In the genomic region with DNA sequence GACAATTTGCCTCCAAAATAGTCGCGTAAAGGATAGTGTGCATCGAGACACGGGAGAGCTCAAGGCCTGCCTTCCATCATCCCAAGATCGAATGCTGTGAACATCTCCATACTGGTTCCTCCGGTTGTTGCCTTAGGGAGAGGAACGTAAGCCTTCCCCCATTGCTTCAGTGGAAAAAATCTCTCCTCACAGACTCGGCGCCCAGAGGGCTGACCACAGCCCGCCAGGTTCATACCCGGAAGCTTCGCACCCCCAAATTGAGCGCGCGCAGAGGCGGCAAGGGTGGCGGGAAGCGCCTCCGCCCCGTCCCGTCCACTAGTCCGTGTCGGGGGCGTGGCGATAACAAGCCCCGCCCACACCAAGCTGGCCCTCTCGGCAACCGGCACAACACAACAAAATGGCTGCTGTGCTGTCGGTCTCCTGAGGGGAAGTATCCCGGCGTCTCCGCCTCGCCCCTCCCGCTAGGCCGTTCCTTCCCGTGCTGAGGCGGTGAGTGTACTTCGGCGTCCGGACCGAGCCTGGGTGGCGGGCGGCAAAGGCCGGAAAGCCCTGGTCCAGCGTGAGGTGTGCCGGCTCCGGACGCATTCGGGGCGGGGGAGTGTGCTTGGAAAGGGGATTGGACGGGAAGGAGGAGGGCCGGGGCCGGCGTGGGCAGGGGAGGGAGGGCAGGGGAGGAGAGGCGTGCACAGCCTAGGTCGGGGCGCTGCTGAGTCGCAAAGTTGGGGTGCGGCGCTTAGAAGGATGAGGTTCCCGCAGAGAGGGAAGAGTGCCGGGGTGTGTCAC, we compare ENCODE assay signal across 8 mouse cellular contexts. TPM values are rescaled to one million over a fixed set of nuclear protein-coding genes. Genes with fewer than 3 reads are reported as not detected.
DNase-seq lines count a peak whose midpoint lies in the region; ATAC-seq and TF ChIP-seq lines count a peak whose summit lies in the region.

A gene (plus strand): TSS at position 352 of the 783 bp plus-strand sequence.

- under 1% methylated on average over 61 of the region's 62 CpGs for WGBS in forebrain, embryonic 16.5 days
- WGBS in lung, embryonic 15.5 days: under 1% methylated on average over 62 of the region's 62 CpGs

- intact Hi-C loops in heart, postnatal 36 days (cut with DNase I): loop anchor here (2.0 to 5.0 kb wide), 6 partner anchors 23 to 437 kb away; a partner anchor contains a TSS

- H3K4me3 ChIP-seq in ES-E14 (ENCODE audit: insufficient read depth in 1 of 2, low read depth in 1 of 2, low read length in 2 of 2, poor library complexity in 1 of 2, severe bottlenecking in 1 of 2): peak within 1 kb of the TSS; percentile 90 to 100
- peak within 1 kb of the TSS; percentile 97 for H3K4me3 ChIP-seq in forebrain, embryonic 16.5 days (replicated peaks; ENCODE audit: low read length)
- H3K4me3 ChIP-seq in lung, embryonic 15.5 days: peak within 1 kb of the TSS; percentile 93

- H3K27me3 ChIP-seq in forebrain, embryonic 16.5 days (replicated peaks; ENCODE audit: control insufficient read depth, insufficient read depth, low read length): no peaks in the 10 kb centered on the region
- H3K27me3 ChIP-seq in lung, embryonic 15.5 days: no peaks in the 10 kb centered on the region

- in situ Hi-C loops in ES-E14 (cut with MboI; ENCODE audit: low sequenced_read_pairs in 2 of 2, unreplicated experiment in 2 of 2): loop anchor here in 1 of 2 experiments (25.0 kb wide), 1 partner anchor 272 kb away; a partner anchor contains a TSS

- no peaks in the 10 kb centered on the region for H3K4me1 ChIP-seq in ES-E14 (ENCODE audit: control insufficient read depth in 2 of 2, insufficient read depth in 2 of 2, low read length in 2 of 2, poor library complexity in 1 of 2)
- H3K4me1 ChIP-seq in forebrain, embryonic 16.5 days (replicated peaks; ENCODE audit: control insufficient read depth, insufficient read depth, low read length): peaks cover 10% of the 10 kb centered on the region; the same call in 1 of the 2 replicates
- 0 out of 2 replicates have a peak, but pooled peaks cover 3% of the 10 kb centered on the region for H3K4me1 ChIP-seq in lung, embryonic 15.5 days

- DNase-seq in ES-E14 (ENCODE audit: low read depth, low spot score): peak; percentile 78
- DNase-seq in cerebellum, adult 11-12 months: peak; percentile 94
- DNase-seq in heart, postnatal 36 days: peak; percentile 97 to 99
- DNase-seq in layer of hippocampus, adult 8-10 months (ENCODE audit: low spot score in 2 of 2): peak; percentile 88 to 92
- peak; percentile 89 for DNase-seq in ovary, adult 18-20 months (ENCODE audit: low spot score)
- DNase-seq in thymus, postnatal 0 days (ENCODE audit: low spot score): peak; percentile 93

- peak within 1 kb of the TSS; percentile 76; the same call in 1 of the 2 replicates for H3K27ac ChIP-seq in ES-E14 (ENCODE audit: insufficient read depth, low read depth, low read length, poor library complexity, severe bottlenecking)
- H3K27ac ChIP-seq in forebrain, embryonic 16.5 days (ENCODE audit: low read length): peak within 1 kb of the TSS; percentile 85
- H3K27ac ChIP-seq in lung, embryonic 15.5 days: peak within 1 kb of the TSS; percentile 89

- peak; percentile 96 for ATAC-seq in forebrain, embryonic 16.5 days
- ATAC-seq in lung, embryonic 15.5 days (ENCODE audit: borderline replicate concordance, extremely low read depth, low FRiP score, low TSS enrichment): peak; percentile 98

- no peaks in the 10 kb centered on the region for H3K36me3 ChIP-seq in ES-E14 (ENCODE audit: control insufficient read depth, insufficient read depth, low read length, poor library complexity, severe bottlenecking)
- no peaks in the 10 kb centered on the region for H3K36me3 ChIP-seq in forebrain, embryonic 16.5 days (ENCODE audit: control insufficient read depth, insufficient read depth)
- H3K36me3 ChIP-seq in lung, embryonic 15.5 days: no peaks in the 10 kb centered on the region

- peak within 1 kb of the TSS; percentile 95 for H3K9ac ChIP-seq in ES-E14 (ENCODE audit: insufficient read depth, low read depth, low read length, poor library complexity, severe bottlenecking)
- H3K9ac ChIP-seq in forebrain, embryonic 16.5 days (replicated peaks; ENCODE audit: low read depth, low read length): peak within 1 kb of the TSS; percentile 92
- peak within 1 kb of the TSS; percentile 81 for H3K9ac ChIP-seq in lung, embryonic 15.5 days

- no peaks in the 10 kb centered on the region for H3K9me3 ChIP-seq in ES-E14 (ENCODE audit: control insufficient read depth, insufficient read depth, low read depth, low read length)
- H3K9me3 ChIP-seq in forebrain, embryonic 16.5 days (ENCODE audit: control insufficient read depth, low read length): no peaks in the 10 kb centered on the region
- no peaks in the 10 kb centered on the region for H3K9me3 ChIP-seq in lung, embryonic 15.5 days

- peak within 1 kb of the TSS; percentile 77 for H3K4me2 ChIP-seq in forebrain, embryonic 16.5 days (ENCODE audit: low read length)
- H3K4me2 ChIP-seq in lung, embryonic 15.5 days: peak within 1 kb of the TSS; percentile 87

TF ChIP-seq in ES-E14, 5 proteins besides CTCF, POLR2A, EP300 and RAD21:
- TF ChIP-seq CHD2 (IDR thresholded peaks at IDR 0.05; ENCODE audit: low read depth, low read length): no peak
- TF ChIP-seq HCFC1 (IDR thresholded peaks at IDR 0.05; ENCODE audit: borderline replicate concordance, insufficient read depth, low read length): peak; percentile 65; the same call in 1 of the 2 replicates

RNA-seq across cellular contexts. Expression of the gene that starts here (rescaled TPM):
- total RNA-seq in ES-E14 (2012; rRNA removed): 22.3 and 26.7 TPM in 2 replicates
- 16.3 and 17.2 TPM in 2 replicates for polyA plus RNA-seq in forebrain, embryonic 16.5 days (2015; fragmentation: Nextera tagmentation; extraction: Ambion mirVana)
- total RNA-seq in heart, postnatal 36 days (2021): 1 to 10 TPM; 6.9 to 8.0 TPM
- 10 to 100 TPM; 12.5 to 15.6 (median 14.0) TPM for total RNA-seq in layer of hippocampus, adult 8-10 months (2022)
- polyA plus RNA-seq in lung, embryonic 15.5 days (2015; fragmentation: Nextera tagmentation; extraction: Ambion mirVana): 25.5 and 26.3 TPM in 2 replicates
- 40.7 and 47.2 TPM in 2 replicates for polyA plus RNA-seq in thymus, postnatal 0 days (2015; fragmentation: Nextera tagmentation; extraction: Ambion mirVana)

Comparison
In these comparisons a context has a peak if more than half of its experiments do, and no peak if none do; other contexts are left out.
1. Peak in every context shown above with its lines: DNase-seq, ATAC-seq, H3K4me3 ChIP-seq and H3K27ac ChIP-seq.